ENCODE assay signal across 30 mouse cellular contexts in genomic region chr1:82768269-82768668, GRCm38 (mm10). TPM values are rescaled to one million over a fixed set of nuclear protein-coding genes. Genes with fewer than 3 reads are reported as not detected.
A peak's percentile ranks its signal among the peaks of the same experiment; 100 is the strongest.
DNase-seq lines count a peak whose midpoint lies in the region; ATAC-seq and TF ChIP-seq lines count a peak whose summit lies in the region.
"Had no signal": no experiment of that assay in that cellular context is flagged by ENCODE, and none has a peak within 500 bp of the region (broad histone marks: within the 10 kb centered on the region; RNA-seq: fewer than 3 reads in every experiment).

Gene Tm4sf20, minus strand, starts transcription at chr1:82768461.

- no peaks in the 10 kb centered on the region for H3K27me3 ChIP-seq in kidney, adult 2 months (replicated peaks; ENCODE audit: control insufficient read depth, insufficient read depth, low read length)
- H3K27me3 ChIP-seq in stomach, embryonic 15.5 days (replicated peaks): no peaks in the 10 kb centered on the region
- no peaks in the 10 kb centered on the region for H3K27me3 ChIP-seq in stomach, postnatal 0 days (ENCODE audit: control insufficient read depth, insufficient read depth, low read length)
- H3K27me3 ChIP-seq in heart, embryonic 12.5 days (replicated peaks): no peaks in the 10 kb centered on the region
- H3K27me3 ChIP-seq: forebrain, embryonic 13.5 days; heart, embryonic 15.5 days; hindbrain, embryonic 13.5 days had no signal

- H3K4me3 ChIP-seq in kidney, adult 2 months (ENCODE audit: insufficient read depth, low read depth, low read length): no peak within 1 kb of the TSS
- H3K4me3 ChIP-seq in stomach, embryonic 15.5 days (replicated peaks): no peak within 1 kb of the TSS; the same call in 1 of the 2 replicates
- H3K4me3 ChIP-seq in stomach, postnatal 0 days (ENCODE audit: low read depth, low read length): no peak within 1 kb of the TSS
- H3K4me3 ChIP-seq in heart, embryonic 12.5 days: no peak within 1 kb of the TSS
- H3K4me3 ChIP-seq: forebrain, embryonic 10.5 days; forebrain, embryonic 13.5 days; heart, embryonic 15.5 days; hindbrain, embryonic 10.5 days; hindbrain, embryonic 13.5 days had no signal

- peak; percentile 33 for DNase-seq in kidney, adult 2 months
- no peak for DNase-seq in kidney, adult 8-10 months
- DNase-seq in stomach, postnatal 0 days (ENCODE audit: low spot score): no peak
- no peak for DNase-seq in large intestine, adult 2 months (ENCODE audit: low read depth, low spot score)
- no peak for DNase-seq in gastrocnemius, postnatal 25 days
- no peak for DNase-seq in retina, embryonic 14.5 days (ENCODE audit: low spot score)
- DNase-seq: adrenal gland, adult 8-10 months; adrenal gland, postnatal 25 days; cerebellum, adult 11-12 months; cerebellum, adult 8-10 months; cerebellum, postnatal 14 days; gastrocnemius, postnatal 10 days; heart, postnatal 10 days; heart, postnatal 36 days had no signal

- no peak within 1 kb of the TSS for H3K27ac ChIP-seq in kidney, adult 2 months (ENCODE audit: insufficient read depth, low read depth, low read length)
- H3K27ac ChIP-seq in stomach, embryonic 15.5 days: no peak within 1 kb of the TSS
- H3K27ac ChIP-seq in stomach, postnatal 0 days (replicated peaks): no peak within 1 kb of the TSS
- no peak within 1 kb of the TSS for H3K27ac ChIP-seq in heart, embryonic 12.5 days (ENCODE audit: poor library complexity, severe bottlenecking)
- H3K27ac ChIP-seq: forebrain, embryonic 10.5 days; forebrain, embryonic 13.5 days; heart, embryonic 15.5 days; hindbrain, embryonic 10.5 days; hindbrain, embryonic 13.5 days had no signal

- no peaks in the 10 kb centered on the region for H3K4me1 ChIP-seq in kidney, adult 2 months (ENCODE audit: control insufficient read depth, insufficient read depth, low read length)
- H3K4me1 ChIP-seq in stomach, embryonic 15.5 days: no peaks in the 10 kb centered on the region
- no peaks in the 10 kb centered on the region for H3K4me1 ChIP-seq in stomach, postnatal 0 days (replicated peaks; ENCODE audit: control insufficient read depth, insufficient read depth)
- H3K4me1 ChIP-seq in heart, embryonic 12.5 days (replicated peaks): peaks cover 5% of the 10 kb centered on the region
- H3K4me1 ChIP-seq: forebrain, embryonic 10.5 days; forebrain, embryonic 13.5 days; hindbrain, embryonic 10.5 days; hindbrain, embryonic 13.5 days had no signal

- H3K9me3 ChIP-seq in stomach, embryonic 15.5 days: no peaks in the 10 kb centered on the region
- no peaks in the 10 kb centered on the region for H3K9me3 ChIP-seq in stomach, postnatal 0 days (ENCODE audit: control insufficient read depth, low read length)
- H3K9me3 ChIP-seq in heart, embryonic 12.5 days (replicated peaks): no peaks in the 10 kb centered on the region
- H3K9me3 ChIP-seq: forebrain, embryonic 10.5 days; forebrain, embryonic 13.5 days; heart, embryonic 15.5 days; hindbrain, embryonic 10.5 days; hindbrain, embryonic 13.5 days had no signal

- H3K36me3 ChIP-seq in kidney, adult 2 months (ENCODE audit: control insufficient read depth, insufficient read depth, low read length): no peaks in the 10 kb centered on the region
- H3K36me3 ChIP-seq in stomach, embryonic 15.5 days: no peaks in the 10 kb centered on the region
- no peaks in the 10 kb centered on the region for H3K36me3 ChIP-seq in stomach, postnatal 0 days (ENCODE audit: control insufficient read depth, insufficient read depth, low read length)
- H3K36me3 ChIP-seq in heart, embryonic 12.5 days: no peaks in the 10 kb centered on the region; the same call in 1 of the 2 replicates
- H3K36me3 ChIP-seq: forebrain, embryonic 10.5 days; heart, embryonic 15.5 days had no signal

- no peak for TF ChIP-seq EP300 in stomach, postnatal 0 days (optimal IDR thresholded peaks at IDR 0.05)

- ATAC-seq in stomach, embryonic 15.5 days (ENCODE audit: insufficient read depth, low FRiP score, low read depth): no peak
- ATAC-seq in stomach, postnatal 0 days (ENCODE audit: low FRiP score, low TSS enrichment): no peak
- ATAC-seq in heart, embryonic 12.5 days (ENCODE audit: insufficient number of reproducible peaks, low FRiP score): no peak
- ATAC-seq: activated CD4-positive, CD25-positive, alpha-beta regulatory T cell, adult 4 months; forebrain, embryonic 13.5 days; forebrain, embryonic 16.5 days had no signal

- WGBS in kidney, adult 2 months: 47% methylated on average over 5 of the region's 5 CpGs
- 49% methylated on average over 5 of the region's 5 CpGs for WGBS in stomach, embryonic 15.5 days
- WGBS in stomach, postnatal 0 days: 34% methylated on average over 5 of the region's 5 CpGs
- WGBS in large intestine, adult 2 months: 25% methylated on average over 5 of the region's 5 CpGs
- WGBS in heart, embryonic 12.5 days: 61% methylated on average over 5 of the region's 5 CpGs

- TF ChIP-seq POLR2A in kidney, adult 2 months (IDR thresholded peaks at IDR 0.05; ENCODE audit: low read depth, low read length): no peak

- no peak within 1 kb of the TSS for H3K9ac ChIP-seq in stomach, embryonic 15.5 days
- H3K9ac ChIP-seq in stomach, postnatal 0 days (ENCODE audit: low read length): no peak within 1 kb of the TSS
- H3K9ac ChIP-seq in heart, embryonic 12.5 days: no peak within 1 kb of the TSS
- H3K9ac ChIP-seq: forebrain, embryonic 13.5 days; heart, embryonic 15.5 days; hindbrain, embryonic 13.5 days had no signal

- H3K4me2 ChIP-seq in stomach, embryonic 15.5 days: no peak within 1 kb of the TSS
- no peak within 1 kb of the TSS for H3K4me2 ChIP-seq in stomach, postnatal 0 days (replicated peaks; ENCODE audit: low read depth)
- no peak within 1 kb of the TSS for H3K4me2 ChIP-seq in heart, embryonic 12.5 days
- H3K4me2 ChIP-seq: forebrain, embryonic 13.5 days; heart, embryonic 11.5 days; heart, embryonic 15.5 days; hindbrain, embryonic 13.5 days had no signal

- no peak for TF ChIP-seq CTCF in kidney, adult 2 months (conservative IDR thresholded peaks at IDR 0.05; ENCODE audit: insufficient read depth, insufficient read length, low read depth, low read length)
- TF ChIP-seq CTCF in stomach, postnatal 0 days (IDR thresholded peaks at IDR 0.05; ENCODE audit: low read depth): no peak

RNA-seq across cellular contexts. Expression of gene Tm4sf20, which starts in this region (rescaled TPM):
- polyA plus RNA-seq in kidney, adult 2 months (2012; rRNA removed): not detected in 2 replicates
- polyA plus RNA-seq in stomach, embryonic 15.5 days (2015; fragmentation: Nextera tagmentation; extraction: Ambion mirVana): 28.3 and 35.1 TPM in 2 replicates
- polyA plus RNA-seq in stomach, postnatal 0 days (2015; fragmentation: Nextera tagmentation; extraction: Ambion mirVana): 0.21 and 1.0 TPM in 2 replicates
- polyA plus RNA-seq in large intestine, adult 2 months (2012; rRNA removed): 281 and 316 TPM in 2 replicates
- not detected for total RNA-seq in gastrocnemius, postnatal 25 days (2021)
- 0.17 TPM in 1 of 2 replicates, not detected in the other for polyA plus RNA-seq in heart, embryonic 12.5 days (2016; fragmentation: Nextera tagmentation; extraction: Ambion mirVana)
- total RNA-seq: adrenal gland, adult 8-10 months; adrenal gland, postnatal 25 days; ES-E14; gastrocnemius, adult 18-20 months; gastrocnemius, postnatal 10 days; gastrocnemius, postnatal 4 days; heart, adult 8-10 months; heart, postnatal 10 days; heart, postnatal 36 days had no signal
- polyA plus RNA-seq: brain, embryonic 14.5 days; embryonic facial prominence, embryonic 11.5 days; forebrain, embryonic 10.5 days; forebrain, embryonic 16.5 days; heart, embryonic 15.5 days; hindbrain, embryonic 13.5 days had no signal

Comparison
In these comparisons a context has a peak if more than half of its experiments do, and no peak if none do; other contexts are left out.
1. RNA of gene Tm4sf20 (polyA plus RNA-seq): 281 to 316 TPM in large intestine, adult 2 months and 28.3 to 35.1 TPM in stomach, embryonic 15.5 days; 0.21 to 1.0 TPM in stomach, postnatal 0 days, not detected in kidney, adult 2 months and 0.17 TPM in heart, embryonic 12.5 days; every median in the first group is over 10 times any median in the second.
2. Peak in DNase-seq in kidney, adult 2 months; RNA of the gene not detected or under 1 TPM.